Mouse (Mus musculus) stomach, embryonic 16.5 days (tissue): Measurements from ENCODE around the gene Tbccd1. TPM values are rescaled to one million over a fixed set of nuclear protein-coding genes. Genes with fewer than 3 reads are reported as not detected.
A peak's percentile ranks its signal among the peaks of the same experiment; 100 is the strongest.

Experiments
- ATAC-seq: fragments of 200-750 bp; cut with Nextera tagmentation; 2 replicates; pipeline ENCODE4 v1.8.0; 2017; ENCODE audit warnings: moderate number of reproducible peaks, moderate TSS enrichment; ENCODE audit not compliant: insufficient read depth, low FRiP score
- H3K27ac ChIP-seq: fragments of 300-500 bp; sonication (generic); 2 replicates; pipeline ENCODE4 v1.5.1; 2014; ENCODE audit warnings: low read length
- H3K27me3 ChIP-seq: fragments of 300-500 bp; sonication (generic); 2 replicates; pipeline ENCODE4 v1.6.1; 2014; ENCODE audit warnings: low read length, control low read depth, mixed read lengths; ENCODE audit not compliant: control insufficient read depth, insufficient read depth
- H3K36me3 ChIP-seq: fragments of 300-500 bp; sonication (generic); 2 replicates; pipeline ENCODE4 v1.6.1; 2014; ENCODE audit warnings: low read length; ENCODE audit not compliant: control insufficient read depth, insufficient read depth
- H3K4me1 ChIP-seq: fragments of 300-500 bp; sonication (generic); 2 replicates; pipeline ENCODE4 v1.6.1; 2014; ENCODE audit warnings: low read length, control low read depth, mixed read lengths; ENCODE audit not compliant: control insufficient read depth, insufficient read depth
- H3K4me2 ChIP-seq: fragments of 300-500 bp; sonication (generic); 2 replicates; pipeline ENCODE4 v1.6.1; 2014; ENCODE audit warnings: low read depth, low read length, mixed read lengths
- H3K4me3 ChIP-seq: fragments of 300-500 bp; sonication (generic); replicated peaks from 2 replicates; pipeline ENCODE4 v1.5.1; 2014; ENCODE audit warnings: mild to moderate bottlenecking, low read length
- H3K9ac ChIP-seq: fragments of 300-500 bp; sonication (generic); 2 replicates; pipeline ENCODE4 v1.6.1; 2014; ENCODE audit warnings: low read length
- H3K9me3 ChIP-seq: fragments of 300-500 bp; sonication (generic); replicated peaks from 2 replicates; pipeline ENCODE4 v1.6.1; 2016; ENCODE audit warnings: low read length, control low read depth; ENCODE audit not compliant: control insufficient read depth
- WGBS: fragments of 180-500 bp; shearing (Covaris S2); extraction: QIAGEN DNeasy Blood & Tissue Kit; methylation state at CpG from one replicate; pipeline ENCODE4 v1.1.7; 2014; 5-methylcytosine and 5-hydroxymethylcytosine counted together
- polyA plus RNA-seq: library from polyadenylated mRNA; unstranded; fragments of >200 nt; fragmentation: Nextera tagmentation; extraction: Ambion mirVana; gene quantifications from 2 replicates; pipeline ENCODE4 v1.2.1, GENCODE M21; 2015

Tbccd1 gene
- 29.8 and 38.3 TPM in 2 replicates for polyA plus RNA-seq

DNA sequence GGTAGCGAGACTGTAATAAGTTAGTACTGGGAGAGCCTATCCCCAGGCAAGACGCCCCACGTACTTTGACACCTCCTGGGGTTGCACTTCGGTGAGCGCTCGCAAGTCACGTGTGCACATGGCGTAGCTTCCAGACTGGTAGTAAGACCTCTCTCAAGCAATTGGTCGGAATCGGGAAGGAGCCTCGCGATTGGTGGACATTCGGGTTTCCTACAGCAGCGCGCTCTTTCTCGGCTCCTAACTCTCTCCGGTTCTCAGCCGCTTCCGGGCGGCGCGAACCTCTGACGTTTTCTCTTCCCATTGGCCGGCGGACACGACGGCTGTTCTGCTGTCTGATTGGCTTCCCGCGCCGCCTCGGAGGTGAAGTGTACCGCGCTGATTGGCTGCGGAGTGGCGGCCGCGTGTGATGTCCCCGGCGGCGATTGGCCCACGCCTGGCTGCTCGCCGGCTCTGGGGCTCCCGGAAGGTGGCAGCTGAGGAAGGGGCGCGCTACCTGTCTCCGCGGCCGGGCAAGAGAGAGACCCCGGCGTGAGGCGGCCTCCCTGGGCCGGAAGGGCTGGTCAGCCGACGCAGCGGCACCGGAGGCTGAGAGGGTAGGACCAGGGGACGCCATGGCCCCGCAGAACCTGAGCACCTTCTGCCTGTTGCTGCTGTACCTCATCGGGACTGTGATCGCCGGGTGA lies at the start of gene Tbccd1, which contains the start of gene Dnajb11:
Gene Tbccd1 (minus strand): TSS at position 239 of the 683 bp plus-strand sequence.
Gene Dnajb11 (plus strand): TSS at position 415 of the 683 bp plus-strand sequence.
- WGBS, result under 1% methylated on average over 62 of the region's 62 CpGs
- peak within 1 kb of the TSS; percentile 94 for H3K9ac ChIP-seq

DNA sequence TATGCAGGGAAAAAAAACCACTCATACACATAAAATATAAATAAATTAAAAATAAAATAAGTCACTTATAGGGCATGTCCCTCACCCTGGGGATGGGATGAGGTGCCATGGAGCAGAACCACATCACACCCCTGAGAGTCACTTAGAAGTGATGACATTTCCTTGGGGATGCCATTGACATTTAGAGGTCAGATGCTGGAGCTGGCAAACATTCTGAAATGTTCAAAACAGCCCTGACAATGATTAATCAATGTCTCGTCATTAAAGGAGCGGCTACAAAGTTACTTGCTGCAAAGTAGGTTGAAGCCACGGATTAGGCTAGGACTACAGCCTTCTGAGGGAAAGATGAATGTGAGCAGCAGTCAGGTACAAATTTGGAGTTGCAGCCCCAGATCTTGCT lies 43.9 kb upstream of the Tbccd1 start:
- WGBS, result 59% methylated on average over 3 of the region's 3 CpGs
- Histone ChIP-seq H3K9me3 (no peaks in the 10 kb centered on the region), H3K36me3 (no peaks in the 10 kb centered on the region), H3K27me3 (no peaks in the 10 kb centered on the region), H3K4me2 (no peak overlapping the region), H3K9ac (no peak overlapping the region), H3K4me3 (no peak overlapping the region), H3K27ac (no peak overlapping the region), H3K4me1 (no peaks in the 10 kb centered on the region)
- no peak for ATAC-seq

More for the DNA sequence above, at the start of gene Tbccd1, which contains the start of gene Dnajb11:
- peak within 1 kb of the TSS; percentile 88 for H3K4me2 ChIP-seq
- no peaks in the 10 kb centered on the region for H3K36me3 ChIP-seq
- H3K4me1 ChIP-seq, result peaks cover 10% of the 10 kb centered on the region
- no peaks in the 10 kb centered on the region for H3K9me3 ChIP-seq
- H3K27me3 ChIP-seq, result no peaks in the 10 kb centered on the region
- peak; percentile 99 for ATAC-seq
- peak within 1 kb of the TSS; percentile 86 for H3K27ac ChIP-seq
- peak within 1 kb of the TSS; percentile 97 for H3K4me3 ChIP-seq

DNA sequence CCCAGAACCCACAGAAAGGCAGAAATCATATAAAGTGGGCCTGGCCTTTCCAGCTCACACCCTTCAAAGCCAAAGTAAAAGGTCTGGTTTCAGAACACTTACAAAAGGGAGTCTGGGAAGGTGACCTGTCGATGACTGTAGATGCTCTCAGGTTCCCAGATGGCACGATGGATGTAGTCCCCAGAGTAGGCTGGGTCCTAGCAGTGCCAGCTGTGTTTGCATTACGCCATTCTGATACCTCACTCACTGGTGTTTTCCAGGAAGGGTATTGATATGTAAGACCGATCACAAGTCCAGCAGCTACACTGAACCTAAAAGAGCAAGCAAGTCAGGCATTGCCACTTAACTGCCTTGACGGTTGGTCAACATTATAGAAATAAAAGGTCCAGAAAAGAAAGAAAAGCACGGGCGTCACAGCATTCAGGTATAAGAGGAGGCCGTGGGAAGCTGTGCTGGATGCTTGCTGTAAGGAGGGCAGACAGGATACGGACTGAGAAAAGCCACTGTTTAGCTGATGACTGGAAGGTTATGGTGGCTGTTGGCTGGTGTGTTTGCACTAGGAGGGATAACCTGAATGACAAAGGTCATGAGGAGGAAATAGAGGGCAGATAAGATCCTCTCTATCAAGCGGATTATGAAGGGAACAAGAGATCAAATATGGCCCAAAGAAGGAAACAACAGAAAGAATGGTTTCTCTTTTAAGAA lies 42.5 kb upstream of the Tbccd1 start:
- Histone ChIP-seq H3K27ac (no peak overlapping the region), H3K9ac (no peak overlapping the region), H3K4me3 (no peak overlapping the region), H3K36me3 (no peaks in the 10 kb centered on the region), H3K9me3 (no peaks in the 10 kb centered on the region), H3K4me1 (no peaks in the 10 kb centered on the region), H3K27me3 (no peaks in the 10 kb centered on the region), H3K4me2 (no peak overlapping the region)
- 57% methylated on average over 10 of the region's 10 CpGs for WGBS
- ATAC-seq, result no peak

GRCm38 (mm10) chr16:22899346-22899745 lies 41.9 kb upstream of the Tbccd1 start:
- no peak for ATAC-seq
- 60% methylated on average over 5 of the region's 5 CpGs for WGBS
- no peak overlapping the region for H3K27ac ChIP-seq

GRCm38 (mm10) chr16:22896618-22897017 lies 39.1 kb upstream of the Tbccd1 start:
- ATAC-seq, result no peak

More at GRCm38 (mm10) chr16:22899346-22899745, 41.9 kb upstream of the Tbccd1 start:
- H3K27me3 ChIP-seq, result no peaks in the 10 kb centered on the region
- no peak overlapping the region for H3K4me3 ChIP-seq
- H3K36me3 ChIP-seq, result no peaks in the 10 kb centered on the region
- no peak overlapping the region for H3K9ac ChIP-seq
- no peak overlapping the region for H3K4me2 ChIP-seq
- H3K9me3 ChIP-seq, result no peaks in the 10 kb centered on the region
- no peaks in the 10 kb centered on the region for H3K4me1 ChIP-seq

GRCm38 (mm10) chr16:22894095-22894494 lies 36.6 kb upstream of the Tbccd1 start:
- H3K9me3 ChIP-seq, result no peaks in the 10 kb centered on the region
- no peak overlapping the region for H3K4me3 ChIP-seq
- H3K36me3 ChIP-seq, result no peaks in the 10 kb centered on the region
- H3K27me3 ChIP-seq, result no peaks in the 10 kb centered on the region
- H3K9ac ChIP-seq, result no peak overlapping the region
- no peak overlapping the region for H3K4me2 ChIP-seq
- H3K27ac ChIP-seq, result no peak overlapping the region
- no peak for ATAC-seq
- 70% methylated on average over 8 of the region's 8 CpGs for WGBS
- no peaks in the 10 kb centered on the region for H3K4me1 ChIP-seq

More at GRCm38 (mm10) chr16:22896618-22897017, 39.1 kb upstream of the Tbccd1 start:
- 44% methylated on average over 2 of the region's 2 CpGs for WGBS
- Histone ChIP-seq H3K9ac (no peak overlapping the region), H3K9me3 (no peaks in the 10 kb centered on the region), H3K36me3 (no peaks in the 10 kb centered on the region), H3K4me1 (no peaks in the 10 kb centered on the region), H3K4me2 (no peak overlapping the region), H3K27ac (no peak overlapping the region), H3K4me3 (no peak overlapping the region), H3K27me3 (no peaks in the 10 kb centered on the region)

- 90% methylated on average over 8 of the region's 8 CpGs for WGBS
- no peak overlapping the region for H3K4me3 ChIP-seq
These were observed 34.3 kb upstream of the Tbccd1 start for GRCm38 (mm10) chr16:22891733-22892154.

GRCm38 (mm10) chr16:22890683-22891510 lies 33.4 kb upstream of the Tbccd1 start, which contains the start of gene Ahsg:
Gene Ahsg, plus strand, starts transcription at chr16:22891277.
- Histone ChIP-seq H3K36me3 (no peaks in the 10 kb centered on the region), H3K27ac (no peak within 1 kb of the TSS), H3K4me3 (no peak within 1 kb of the TSS), H3K4me1 (no peaks in the 10 kb centered on the region), H3K4me2 (no peak within 1 kb of the TSS), H3K9me3 (no peaks in the 10 kb centered on the region), H3K9ac (no peak within 1 kb of the TSS), H3K27me3 (no peaks in the 10 kb centered on the region)
- ATAC-seq, result no peak
- WGBS, result 78% methylated on average over 11 of the region's 11 CpGs

More at GRCm38 (mm10) chr16:22891733-22892154, 34.3 kb upstream of the Tbccd1 start:
- Histone ChIP-seq H3K9me3 (no peaks in the 10 kb centered on the region), H3K9ac (no peak overlapping the region), H3K27ac (no peak overlapping the region), H3K27me3 (no peaks in the 10 kb centered on the region), H3K4me1 (no peaks in the 10 kb centered on the region), H3K36me3 (no peaks in the 10 kb centered on the region), H3K4me2 (no peak overlapping the region)
- ATAC-seq, result no peak
